In the genomic region with DNA sequence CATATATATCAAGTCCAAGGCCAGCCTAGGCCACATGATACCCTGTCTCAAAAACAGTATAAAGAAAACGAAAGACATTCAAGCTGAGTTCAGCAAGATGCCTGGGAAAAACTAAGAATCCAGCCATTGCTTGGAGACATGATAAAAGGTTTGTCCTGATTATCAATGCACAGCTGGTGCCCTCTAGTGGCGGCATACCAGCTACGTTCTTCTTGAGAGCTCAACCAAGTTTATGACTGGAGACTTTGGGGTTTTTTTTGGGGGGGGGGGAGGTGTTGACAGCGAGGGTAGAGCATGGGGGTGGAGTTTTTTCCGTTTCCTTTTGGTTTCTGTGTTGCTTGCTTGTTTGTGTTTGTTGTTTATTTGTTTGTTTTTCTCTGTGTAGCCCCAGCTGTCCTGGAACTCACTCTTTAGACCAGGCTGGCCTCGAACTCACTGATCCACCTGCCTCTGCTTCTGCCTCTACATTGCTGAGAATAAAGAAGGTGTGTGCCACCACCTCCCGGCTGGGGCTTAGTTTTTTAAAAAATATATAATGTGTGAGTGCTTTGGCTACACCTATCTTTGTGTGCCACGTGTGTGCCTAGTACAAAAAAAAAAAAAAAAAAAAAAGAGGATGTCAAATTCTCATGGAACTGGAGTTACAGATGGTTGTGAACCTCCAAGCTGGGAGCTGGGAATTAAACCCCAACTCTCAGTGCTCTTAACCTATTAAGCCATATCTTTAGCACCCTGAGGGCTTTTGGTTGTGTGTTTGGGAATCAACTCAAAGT, we compare ENCODE assay signal across 8 mouse cellular contexts. TPM values are rescaled to one million over a fixed set of nuclear protein-coding genes. Genes with fewer than 3 reads are reported as not detected.
DNase-seq lines count a peak whose midpoint lies in the region; TF ChIP-seq lines count a peak whose summit lies in the region.

No protein-coding gene starts in this region.

- peak; percentile 86 for TF ChIP-seq RAD21 in MEL (IDR thresholded peaks at IDR 0.05; ENCODE audit: low read depth, low read length)

- peak; percentile 76 to 82 for DNase-seq in heart, adult 2 months
- DNase-seq in heart, postnatal 25 days (ENCODE audit: low spot score) = no peak
- DNase-seq in MEL (ENCODE audit: low read depth, low spot score) = peak; percentile 93
- peak; percentile 72 to 79 for DNase-seq in cerebellum, adult 2 months
- DNase-seq in gastrocnemius, postnatal 10 days = peak; percentile 87
- DNase-seq in layer of hippocampus, adult 11-12 months (ENCODE audit: low spot score) = peak; percentile 84
- peak; percentile 79 for DNase-seq in lung, postnatal 25 days (ENCODE audit: low spot score)
- peak; percentile 73 to 80 for DNase-seq in spleen, adult 2 months (ENCODE audit: low read depth in 1 of 2, low spot score in 2 of 2)

- TF ChIP-seq POLR2A in heart, adult 2 months (IDR thresholded peaks at IDR 0.05; ENCODE audit: insufficient read depth, low read depth, low read length) = no peak
- no peak for TF ChIP-seq POLR2A in MEL (IDR thresholded peaks at IDR 0.05; ENCODE audit: control insufficient read depth in 1 of 2, insufficient read depth in 1 of 2, low read depth in 1 of 2, low read length in 2 of 2, poor library complexity in 1 of 2)
- TF ChIP-seq POLR2A in cerebellum, adult 2 months (IDR thresholded peaks at IDR 0.05; ENCODE audit: borderline replicate concordance, insufficient read depth, low read length) = no peak
- TF ChIP-seq POLR2A in spleen, adult 2 months (IDR thresholded peaks at IDR 0.05; ENCODE audit: low read depth, low read length) = no peak

- H3K36me3 ChIP-seq in heart, adult 2 months (ENCODE audit: control insufficient read depth, insufficient read depth, low read length) = no peaks in the 10 kb centered on the region
- H3K36me3 ChIP-seq in MEL (ENCODE audit: control insufficient read depth in 1 of 2, insufficient read depth in 2 of 2, low read length in 2 of 2) = peaks cover 0 to 10% of the 10 kb centered on the region in 2 experiments; a peak in 2 of 4 replicates
- no peaks in the 10 kb centered on the region for H3K36me3 ChIP-seq in spleen, adult 2 months (ENCODE audit: control insufficient read depth, insufficient read depth, low read length)

- no peak overlapping the region for H3K4me3 ChIP-seq in heart, adult 2 months
- H3K4me3 ChIP-seq in MEL (ENCODE audit: control insufficient read depth in 1 of 2, insufficient read depth in 1 of 2, low read depth in 2 of 2, low read length in 2 of 2) = peak overlapping the region; percentile 14 to 15; a peak in 2 of 4 replicates
- H3K4me3 ChIP-seq in cerebellum, adult 2 months (replicated peaks; ENCODE audit: insufficient read depth, low read depth, low read length) = no peak overlapping the region
- H3K4me3 ChIP-seq in spleen, adult 2 months (ENCODE audit: extremely low read depth, insufficient read depth, insufficient read length) = no peak overlapping the region

- TF ChIP-seq EP300 in heart, adult 2 months (IDR thresholded peaks at IDR 0.05; ENCODE audit: insufficient read depth, low read depth, low read length) = no peak
- no peak for TF ChIP-seq EP300 in MEL (IDR thresholded peaks at IDR 0.05; ENCODE audit: low read depth in 1 of 2, low read length in 2 of 2)

- no peak overlapping the region for H3K27ac ChIP-seq in heart, adult 2 months
- H3K27ac ChIP-seq in MEL (ENCODE audit: control insufficient read depth, low read depth, low read length) = peak overlapping the region; percentile 31; the same call in 1 of the 2 replicates
- no peak overlapping the region for H3K27ac ChIP-seq in cerebellum, adult 2 months (ENCODE audit: insufficient read depth, low read length)
- no peak overlapping the region for H3K27ac ChIP-seq in spleen, adult 2 months (ENCODE audit: insufficient read depth, low read length)

- H3K9me3 ChIP-seq in MEL (replicated peaks; ENCODE audit: insufficient read depth, low read length) = no peaks in the 10 kb centered on the region

- TF ChIP-seq CTCF in heart, adult 2 months (IDR thresholded peaks at IDR 0.05) = peak; percentile 78
- TF ChIP-seq CTCF in MEL (IDR thresholded peaks at IDR 0.05 in 2 of 3, conservative IDR thresholded peaks at IDR 0.05 in 1 of 3; ENCODE audit: control insufficient read depth in 1 of 3, insufficient read depth in 1 of 3, low read depth in 2 of 3, low read length in 3 of 3, poor library complexity in 1 of 3, severe bottlenecking in 1 of 3) = peak; percentile 78 to 86 (median 82)
- peak; percentile 73 for TF ChIP-seq CTCF in cerebellum, adult 2 months (IDR thresholded peaks at IDR 0.05; ENCODE audit: borderline replicate concordance, insufficient read depth, low read depth, low read length)
- peak; percentile 69; the same call in 1 of the 2 replicates for TF ChIP-seq CTCF in spleen, adult 2 months (IDR thresholded peaks at IDR 0.05; ENCODE audit: extremely low read depth, insufficient read depth, insufficient read length, insufficient replicate concordance)

- no peaks in the 10 kb centered on the region for H3K27me3 ChIP-seq in heart, adult 2 months (ENCODE audit: control insufficient read depth, insufficient read depth, low read length)
- H3K27me3 ChIP-seq in MEL (ENCODE audit: control insufficient read depth in 1 of 2, insufficient read depth in 2 of 2, low read length in 2 of 2) = no peaks in the 10 kb centered on the region
- H3K27me3 ChIP-seq in cerebellum, adult 2 months (ENCODE audit: control insufficient read depth, insufficient read depth, low read length) = no peaks in the 10 kb centered on the region
- no peaks in the 10 kb centered on the region for H3K27me3 ChIP-seq in spleen, adult 2 months (ENCODE audit: control insufficient read depth, insufficient read depth, low read length)

- H3K79me2 ChIP-seq in heart, adult 2 months (replicated peaks; ENCODE audit: control insufficient read depth, insufficient read depth, low read length) = no peaks in the 10 kb centered on the region
- no peaks in the 10 kb centered on the region for H3K79me2 ChIP-seq in MEL (ENCODE audit: control insufficient read depth, insufficient read depth, low read length, poor library complexity)

- intact Hi-C loops in heart, adult 2 months (cut with DNase I) = loop anchor here (1.0 to 5.0 kb wide), 2 partner anchors 71 to 166 kb away; a partner anchor contains a TSS
- intact Hi-C loops in heart, postnatal 25 days (cut with DNase I) = loop anchor here (1.0 to 5.0 kb wide), 3 partner anchors 51 to 166 kb away; a partner anchor contains a TSS

- no peak overlapping the region for H3K9ac ChIP-seq in heart, adult 2 months (ENCODE audit: low read depth, low read length)
- H3K9ac ChIP-seq in MEL (ENCODE audit: control insufficient read depth, low read depth, low read length, poor library complexity, severe bottlenecking) = peak overlapping the region; percentile 22; the same call in 1 of the 2 replicates

- WGBS in heart, adult 2 months = 26% methylated on average over 8 of the region's 8 CpGs
- 24% methylated on average over 8 of the region's 8 CpGs for WGBS in cerebellum, adult 2 months
- 14% methylated on average over 8 of the region's 8 CpGs for WGBS in spleen, adult 2 months

- H3K4me1 ChIP-seq in heart, adult 2 months (ENCODE audit: control insufficient read depth, insufficient read depth, low read length) = no peaks in the 10 kb centered on the region; the same call in 1 of the 2 replicates
- H3K4me1 ChIP-seq in MEL (ENCODE audit: control insufficient read depth in 1 of 2, insufficient read depth in 2 of 2, low read length in 2 of 2) = peaks cover 2 to 12% of the 10 kb centered on the region in 2 experiments; a peak in 3 of 4 replicates
- no peaks in the 10 kb centered on the region for H3K4me1 ChIP-seq in cerebellum, adult 2 months (ENCODE audit: control insufficient read depth, insufficient read depth, low read length)
- no peaks in the 10 kb centered on the region; the same call in 1 of the 2 replicates for H3K4me1 ChIP-seq in spleen, adult 2 months (ENCODE audit: control insufficient read depth, insufficient read depth, insufficient read length)

RNA-seq across cellular contexts. Expression of a gene that starts 3.9 kb away (rescaled TPM):
- 1 to 10 TPM; 7.9 to 8.1 TPM for total RNA-seq in heart, adult 2 months (2021)
- polyA plus RNA-seq in heart, adult 2 months (2012; rRNA removed) = 10.0 TPM in 2 replicates
- total RNA-seq in heart, postnatal 25 days (2021) = 1 to 10 TPM; 5.1 to 6.5 TPM
- total RNA-seq in MEL (2012; rRNA removed) = not detected in 2 replicates
- not detected for polyA plus RNA-seq in MEL (2012; ENCODE audit: insufficient read depth in 1 of 2, insufficient read length in 2 of 2, low read depth in 1 of 2, low replicate concordance in 2 of 2, missing spikeins in 1 of 2)
- 0.75 and 0.95 TPM in 2 replicates for polyA plus RNA-seq in cerebellum, adult 2 months (2012; rRNA removed)
- total RNA-seq in gastrocnemius, postnatal 10 days (2021) = 1 to 10 TPM; 3.2 to 3.3 TPM
- polyA plus RNA-seq in spleen, adult 2 months (2012; rRNA removed) = 7.5 and 11.0 TPM in 2 replicates

RNA-seq across cellular contexts. Expression of a gene that starts 10.2 kb away (rescaled TPM):
- total RNA-seq in heart, adult 2 months (2021) = 10 to 100 TPM; 15.4 to 17.4 TPM
- 12.8 and 16.3 TPM in 2 replicates for polyA plus RNA-seq in heart, adult 2 months (2012; rRNA removed)
- 10 to 100 TPM; 13.7 to 15.0 TPM for total RNA-seq in heart, postnatal 25 days (2021)
- total RNA-seq in MEL (2012; rRNA removed) = 38.0 and 50.7 TPM in 2 replicates
- 10 to 100 TPM in 1 of 2 experiments, not detected in 1; 87.6 TPM for polyA plus RNA-seq in MEL (2012; ENCODE audit: insufficient read depth in 1 of 2, insufficient read length in 2 of 2, low read depth in 1 of 2, low replicate concordance in 2 of 2, missing spikeins in 1 of 2)
- polyA plus RNA-seq in cerebellum, adult 2 months (2012; rRNA removed) = 60.1 and 61.1 TPM in 2 replicates
- total RNA-seq in gastrocnemius, postnatal 10 days (2021) = 10 to 100 TPM; 11.0 to 11.7 TPM
- 33.7 and 53.6 TPM in 2 replicates for polyA plus RNA-seq in spleen, adult 2 months (2012; rRNA removed)

RNA-seq across cellular contexts. Expression of a gene that starts 19.2 kb away (rescaled TPM):
- 1 to 10 TPM; 1.4 to 1.6 TPM for total RNA-seq in heart, adult 2 months (2021)
- 1.1 and 1.3 TPM in 2 replicates for polyA plus RNA-seq in heart, adult 2 months (2012; rRNA removed)
- 1 to 10 TPM; 1.4 to 1.9 TPM for total RNA-seq in heart, postnatal 25 days (2021)
- total RNA-seq in MEL (2012; rRNA removed) = 0.92 and 1.7 TPM in 2 replicates
- under 1 TPM in 1 of 2 experiments, not detected in 1; 0.49 TPM for polyA plus RNA-seq in MEL (2012; ENCODE audit: insufficient read depth in 1 of 2, insufficient read length in 2 of 2, low read depth in 1 of 2, low replicate concordance in 2 of 2, missing spikeins in 1 of 2)
- polyA plus RNA-seq in cerebellum, adult 2 months (2012; rRNA removed) = 0.19 and 0.20 TPM in 2 replicates
- total RNA-seq in gastrocnemius, postnatal 10 days (2021) = under 1 TPM; 0.16 to 0.41 TPM
- polyA plus RNA-seq in spleen, adult 2 months (2012; rRNA removed) = 1.8 and 4.0 TPM in 2 replicates

RNA-seq across cellular contexts. Expression of a gene that starts 23.4 kb away (rescaled TPM):
- total RNA-seq in heart, adult 2 months (2021) = 10 to 100 TPM; 33.1 to 46.7 TPM
- polyA plus RNA-seq in heart, adult 2 months (2012; rRNA removed) = 21.8 and 22.1 TPM in 2 replicates
- total RNA-seq in heart, postnatal 25 days (2021) = 10 to 100 TPM; 30.7 to 35.3 TPM
- total RNA-seq in MEL (2012; rRNA removed) = 57.4 and 63.6 TPM in 2 replicates
- 10 to 100 TPM in 1 of 2 experiments, not detected in 1; 97.1 TPM for polyA plus RNA-seq in MEL (2012; ENCODE audit: insufficient read depth in 1 of 2, insufficient read length in 2 of 2, low read depth in 1 of 2, low replicate concordance in 2 of 2, missing spikeins in 1 of 2)
- 81.1 and 91.1 TPM in 2 replicates for polyA plus RNA-seq in cerebellum, adult 2 months (2012; rRNA removed)
- total RNA-seq in gastrocnemius, postnatal 10 days (2021) = 10 to 100 TPM; 34.0 to 47.6 TPM
- polyA plus RNA-seq in spleen, adult 2 months (2012; rRNA removed) = 32.4 and 33.3 TPM in 2 replicates

RNA-seq across cellular contexts. Expression of a gene that starts 41.4 kb away (rescaled TPM):
- 1 to 10 TPM; 6.1 to 8.9 TPM for total RNA-seq in heart, adult 2 months (2021)
- 13.2 and 15.8 TPM in 2 replicates for polyA plus RNA-seq in heart, adult 2 months (2012; rRNA removed)
- 1 to 10 TPM; 8.3 TPM for total RNA-seq in heart, postnatal 25 days (2021)
- 5.8 and 6.0 TPM in 2 replicates for total RNA-seq in MEL (2012; rRNA removed)
- 10 to 100 TPM in 1 of 2 experiments, not detected in 1; 13.6 TPM for polyA plus RNA-seq in MEL (2012; ENCODE audit: insufficient read depth in 1 of 2, insufficient read length in 2 of 2, low read depth in 1 of 2, low replicate concordance in 2 of 2, missing spikeins in 1 of 2)
- 11.7 and 13.3 TPM in 2 replicates for polyA plus RNA-seq in cerebellum, adult 2 months (2012; rRNA removed)
- total RNA-seq in gastrocnemius, postnatal 10 days (2021) = 1 to 10 TPM; 5.8 to 7.6 TPM
- polyA plus RNA-seq in spleen, adult 2 months (2012; rRNA removed) = 49.3 and 63.1 TPM in 2 replicates

Comparison
In these comparisons a context has a peak if more than half of its experiments do, and no peak if none do; other contexts are left out.
1. H3K4me3 ChIP-seq: peak in MEL (2 of 2); none in heart, adult 2 months (single experiment), cerebellum, adult 2 months (single experiment) and spleen, adult 2 months (single experiment).
2. Peak in every context shown above with its lines, with median percentiles within 50 percentile points of each other: CTCF ChIP-seq.